Mouse (Mus musculus) adrenal gland, postnatal 10 days (tissue): ENCODE measurements around the gene Il24. TPM values are rescaled to one million over a fixed set of nuclear protein-coding genes. Genes with fewer than 3 reads are reported as not detected.

Experiments used
- DNase-seq: peaks from one replicate; pipeline ENCODE4 v3.0.0; 2021; ENCODE audit warnings: mixed read lengths
- total RNA-seq, 2 experiments: library from RNA; stranded (reverse); gene quantifications; 2 replicates each; pipeline ENCODE4 v1.2.3; 2021

Il24 gene
- total RNA-seq, 2 experiments from 2014 or later, result not detected

DNA sequence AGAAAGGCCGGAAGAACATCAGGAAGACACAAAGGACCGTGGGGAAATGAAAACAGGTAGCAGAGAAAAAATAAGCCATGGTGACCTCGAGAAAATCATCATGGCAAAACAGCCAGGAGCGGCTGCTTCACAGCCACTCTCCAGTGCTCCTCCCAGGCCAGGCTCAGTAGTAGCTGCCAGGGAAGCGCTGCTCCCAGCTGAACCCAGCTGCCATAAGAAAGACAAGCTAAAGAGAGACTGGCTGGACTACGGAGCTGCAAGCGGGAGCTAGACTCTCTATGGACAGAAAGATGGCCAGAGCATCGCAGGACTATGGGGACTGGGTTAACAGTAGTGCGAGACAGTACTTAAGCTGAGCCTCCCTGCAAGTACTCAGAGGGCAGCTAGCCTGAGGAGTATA, 32.4 kb downstream of the Il24 start:
- no peak for DNase-seq

DNA sequence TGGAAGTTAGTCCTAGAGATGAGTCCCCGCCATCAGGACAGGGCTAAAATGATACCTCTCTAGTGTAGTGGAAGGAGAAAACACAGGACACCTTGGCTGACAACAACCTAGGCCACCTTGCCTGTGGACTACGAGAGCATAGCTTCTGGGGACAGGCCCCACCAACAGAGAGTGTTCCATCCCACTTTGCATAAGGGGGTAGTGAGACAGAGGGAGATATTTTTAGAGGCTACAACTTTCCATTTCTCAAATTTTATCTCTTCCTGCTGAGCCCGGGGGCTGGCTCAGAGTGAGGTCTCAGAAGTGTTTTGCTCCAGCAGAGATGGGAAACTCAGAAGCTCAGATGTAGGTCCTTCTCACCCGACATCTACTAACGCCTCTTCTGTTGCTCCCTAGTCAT, 36.8 kb downstream of the Il24 start:
- no peak for DNase-seq

DNA sequence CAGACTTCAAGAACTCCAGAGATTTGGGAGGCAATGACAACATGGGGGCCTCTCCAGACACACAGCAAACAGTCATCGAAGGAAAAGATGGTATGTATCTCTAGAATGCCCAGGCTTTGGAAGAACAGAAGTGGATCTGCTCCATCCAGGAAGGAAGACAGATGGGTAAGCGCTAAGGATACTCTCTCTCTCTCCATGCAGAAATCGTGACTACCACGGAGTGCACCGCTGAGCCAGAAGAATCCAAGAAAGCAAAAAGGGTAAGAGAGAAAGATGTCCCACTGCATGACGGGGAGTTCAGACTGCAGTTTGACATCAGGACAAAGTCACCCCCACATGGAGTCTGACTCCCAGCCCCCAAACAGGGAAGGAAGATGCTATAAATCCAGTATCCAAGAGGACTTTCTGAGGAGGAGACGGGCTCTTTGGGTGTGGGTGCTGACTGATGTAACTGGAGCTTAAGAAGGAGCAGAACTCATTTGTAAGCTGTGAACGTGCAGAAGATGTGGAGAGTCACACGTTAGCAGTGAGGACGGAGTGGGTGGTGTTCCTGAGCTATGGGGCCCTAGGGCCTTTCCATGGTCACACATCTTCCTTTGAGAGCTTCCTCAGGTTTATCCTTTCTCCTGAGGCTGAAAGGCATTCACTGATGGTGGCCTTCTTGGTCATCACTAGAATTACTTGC, 37.6 kb downstream of the Il24 start:
- no peak for DNase-seq

DNA sequence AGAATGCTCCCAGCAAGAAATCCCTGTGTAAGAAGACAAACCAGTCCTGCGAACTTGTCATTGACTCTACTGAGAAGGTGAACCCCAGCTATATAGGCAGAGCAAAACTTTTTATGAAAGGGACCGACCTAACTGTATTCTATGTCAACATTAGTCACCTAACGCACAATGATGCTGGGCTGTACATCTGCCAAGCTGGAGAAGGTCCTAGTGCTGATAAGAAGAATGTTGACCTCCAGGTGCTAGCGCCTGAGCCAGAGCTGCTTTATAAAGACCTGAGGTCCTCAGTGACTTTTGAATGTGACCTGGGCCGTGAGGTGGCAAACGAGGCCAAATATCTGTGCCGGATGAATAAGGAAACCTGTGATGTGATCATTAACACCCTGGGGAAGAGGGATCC, 42.7 kb downstream of the Il24 start:
- DNase-seq, result no peak

DNA sequence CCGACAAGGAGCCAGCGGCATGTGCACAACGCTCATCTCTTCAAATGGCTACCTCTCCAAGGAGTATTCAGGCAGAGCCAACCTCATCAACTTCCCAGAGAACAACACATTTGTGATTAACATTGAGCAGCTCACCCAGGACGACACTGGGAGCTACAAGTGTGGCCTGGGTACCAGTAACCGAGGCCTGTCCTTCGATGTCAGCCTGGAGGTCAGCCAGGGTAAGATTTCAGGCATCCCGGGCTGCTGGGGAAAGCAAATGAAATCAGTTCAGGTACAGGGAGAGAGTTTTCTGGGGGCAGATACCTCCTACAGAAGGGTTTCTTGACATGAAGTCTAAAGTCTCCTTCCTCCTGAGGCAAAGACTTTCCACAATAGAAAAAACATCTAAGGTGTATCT, 45.6 kb downstream of the Il24 start:
- DNase-seq, result no peak

DNA sequence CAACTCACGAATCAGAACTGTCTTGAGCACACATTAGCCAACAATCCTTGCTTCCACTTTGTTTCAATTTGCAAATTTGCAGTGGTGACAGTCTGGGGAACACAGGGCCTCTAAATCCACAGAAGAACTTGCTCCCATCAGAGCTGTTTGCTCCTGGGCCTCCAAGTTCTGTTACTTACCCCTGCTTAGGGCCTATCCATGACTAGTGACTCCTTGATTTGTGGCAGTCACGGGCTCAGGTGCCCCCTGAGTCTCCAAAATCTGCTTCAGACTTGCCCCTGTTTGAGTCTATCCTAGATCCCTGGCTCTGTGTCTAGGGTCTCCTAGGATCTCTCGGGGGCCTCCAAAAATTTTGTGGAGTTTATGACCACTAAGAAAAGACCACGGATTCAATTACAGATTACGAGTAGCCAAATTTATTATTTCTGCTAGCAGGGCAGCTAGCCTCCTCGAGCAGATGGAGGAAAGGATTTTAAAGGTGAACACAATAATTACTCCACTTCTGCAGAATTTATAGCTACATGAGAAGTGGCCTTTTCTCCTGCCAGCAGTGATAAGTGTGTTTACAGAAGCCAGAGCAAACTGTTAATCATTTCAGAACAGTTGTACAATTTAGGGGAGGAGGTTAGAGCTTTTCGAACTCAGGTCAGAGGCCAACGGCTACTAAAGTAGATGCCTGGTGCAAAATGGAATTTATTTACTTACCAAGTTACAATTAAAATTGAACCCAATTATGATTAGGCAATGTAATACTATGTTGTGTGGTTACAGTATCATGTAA, 46.5 kb downstream of the Il24 start:
- DNase-seq, result no peak

DNA sequence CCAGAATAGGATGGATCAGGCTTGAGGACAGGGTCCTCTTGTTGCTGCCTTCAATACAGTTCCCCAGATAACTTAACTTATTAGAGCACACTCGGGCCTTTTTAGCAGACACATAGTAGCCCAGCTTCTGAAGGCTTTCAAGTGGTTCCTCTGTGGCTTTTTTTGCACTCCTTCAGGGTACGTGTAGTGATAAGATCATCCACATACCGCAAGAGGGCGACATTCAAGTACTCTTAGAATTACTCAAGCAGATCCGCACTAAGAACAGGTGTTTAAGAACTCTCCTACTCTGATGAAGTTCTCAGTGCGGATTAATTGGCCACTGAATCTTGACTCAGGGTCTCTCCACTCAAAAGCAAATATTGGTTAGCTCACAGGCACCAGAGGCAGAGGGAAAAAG, 49.0 kb downstream of the Il24 start:
- DNase-seq, result peak; percentile 9

DNA sequence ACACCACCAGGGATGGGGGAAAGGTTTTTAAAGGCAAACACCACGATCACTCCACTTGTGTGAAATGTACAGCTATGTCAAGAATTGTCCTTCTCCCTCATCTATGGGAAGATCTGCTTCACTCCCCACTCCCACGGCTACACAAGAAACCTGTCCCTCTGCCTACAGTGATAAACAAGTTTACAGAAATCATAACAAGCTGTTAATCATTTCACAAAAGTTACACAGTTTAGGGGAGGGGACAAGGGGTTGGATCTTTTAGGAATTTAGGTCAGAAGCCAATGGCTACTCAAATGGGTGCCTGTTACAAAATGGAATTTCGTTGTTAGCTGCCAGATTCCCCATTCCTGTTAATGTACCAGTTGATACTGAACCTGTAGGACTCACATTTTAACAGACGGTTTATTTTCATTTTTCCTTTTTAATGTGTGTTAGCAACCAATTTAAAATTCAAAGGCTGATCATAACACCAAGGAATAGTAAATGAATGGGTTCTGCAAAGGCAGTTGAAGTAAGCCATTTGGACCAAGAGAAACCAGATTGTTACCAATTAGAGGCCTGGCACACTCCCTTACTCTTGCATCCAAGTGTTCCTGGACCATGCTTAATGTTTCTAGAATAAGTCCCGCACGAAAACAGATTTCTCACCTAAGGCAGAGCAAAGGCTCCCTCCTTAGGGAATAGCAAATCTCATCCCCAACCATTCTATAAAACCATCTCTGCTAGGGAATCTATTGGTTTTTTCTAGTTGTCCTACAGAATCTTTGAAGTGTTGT, 51.9 kb downstream of the Il24 start:
- no peak for DNase-seq

DNA sequence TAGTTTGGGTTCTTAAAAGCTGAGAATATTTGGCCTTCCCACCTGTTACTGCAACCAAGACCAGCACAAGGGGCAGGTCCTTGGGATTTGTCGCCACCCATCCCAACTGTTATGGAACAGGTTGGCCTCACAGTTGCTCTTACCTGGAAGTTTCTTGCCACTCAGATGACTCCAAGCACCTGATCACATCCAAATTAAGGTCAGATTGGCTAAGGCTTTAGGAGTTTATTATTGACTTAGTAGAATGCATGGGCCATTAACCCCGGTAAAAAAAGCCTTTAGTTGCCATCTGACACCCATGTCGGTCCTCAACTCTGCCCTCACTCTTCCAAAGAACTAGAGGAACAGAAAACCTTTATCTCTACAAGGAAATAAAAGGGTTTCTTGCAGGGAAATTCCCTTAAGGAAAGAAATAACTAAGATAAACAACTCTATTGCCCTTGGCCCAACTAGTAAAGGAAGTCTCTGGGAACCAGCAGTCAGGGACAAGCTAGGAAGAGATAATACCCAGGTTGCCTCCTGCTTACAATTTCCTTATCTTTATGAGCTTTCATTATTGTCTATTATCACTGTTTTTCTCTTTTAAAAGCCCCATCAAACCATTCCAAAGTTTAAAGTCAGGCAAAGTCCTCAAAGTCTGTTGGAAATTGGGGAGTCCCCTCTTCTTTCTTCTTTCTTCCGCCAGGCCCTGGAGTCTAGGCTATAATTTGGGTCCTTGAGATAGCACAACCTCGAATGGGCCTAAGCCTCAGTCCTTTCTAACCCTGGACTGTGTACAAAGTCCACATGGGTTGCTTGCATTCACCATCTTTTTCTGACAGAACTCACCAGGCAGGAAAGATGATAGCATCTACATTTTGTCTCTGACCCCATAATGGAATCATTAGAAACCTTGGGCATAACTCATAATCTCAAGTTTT, 54.8 kb downstream of the Il24 start:
- DNase-seq, result no peak

Other genes starting within 250 kb of the Il24 start
- 10 to 100 TPM; 11.4 to 14.9 TPM for gene C4bp, start 225.8 kb downstream of the Il24 start, total RNA-seq
- gene Gm29427, start 171.7 kb downstream of the Il24 start, total RNA-seq, result not detected
- gene Yod1, start 170.1 kb downstream of the Il24 start, total RNA-seq, result 1 to 10 TPM; 7.4 to 8.1 TPM
- 10 to 100 TPM; 16.1 to 22.1 TPM for gene Pfkfb2, start 158.2 kb downstream of the Il24 start, total RNA-seq
- gene AA986860, start 155.5 kb downstream of the Il24 start, total RNA-seq, result 1 to 10 TPM; 2.1 to 2.3 TPM
- under 1 TPM; 0.15 to 0.24 TPM for gene Fcamr, start 86.6 kb downstream of the Il24 start, total RNA-seq
- gene Pigr, start 60.8 kb downstream of the Il24 start, total RNA-seq, result 1 to 10 TPM; 1.1 to 1.3 TPM
- 1 to 10 TPM; 3.4 to 4.1 TPM for gene Fcmr, start 21.8 kb downstream of the Il24 start, total RNA-seq
- not detected for gene Il20, start 24.0 kb upstream of the Il24 start, total RNA-seq
- gene Il19, start 52.7 kb upstream of the Il24 start, total RNA-seq, result not detected
- not detected for gene Il10, start 132.4 kb upstream of the Il24 start, total RNA-seq
- gene Mapkapk2, start 210.4 kb upstream of the Il24 start, total RNA-seq, result 100 to 1,000 TPM; 159 to 169 TPM